Comparison of ENCODE assay signal across 35 mouse cellular contexts in genomic region chr2:153827171-153827830, GRCm38 (mm10). TPM values are rescaled to one million over a fixed set of nuclear protein-coding genes. Genes with fewer than 3 reads are reported as not detected.
DNase-seq lines count a peak whose midpoint lies in the region; ATAC-seq and TF ChIP-seq lines count a peak whose summit lies in the region.
"Had no signal": no experiment of that assay in that cellular context is flagged by ENCODE, and none has a peak within 500 bp of the region (broad histone marks: within the 10 kb centered on the region; RNA-seq: fewer than 3 reads in every experiment).

No protein-coding gene starts in this region.

- 71% methylated on average over 8 of the region's 8 CpGs for WGBS in hindbrain, postnatal 0 days
- WGBS in hindbrain, embryonic 10.5 days: 89% methylated on average over 8 of the region's 8 CpGs
- WGBS in stomach, postnatal 0 days: 84% methylated on average over 8 of the region's 8 CpGs

- no peaks in the 10 kb centered on the region for H3K36me3 ChIP-seq in hindbrain, postnatal 0 days (ENCODE audit: insufficient read depth, low read length)
- no peaks in the 10 kb centered on the region for H3K36me3 ChIP-seq in hindbrain, embryonic 10.5 days
- no peaks in the 10 kb centered on the region for H3K36me3 ChIP-seq in stomach, postnatal 0 days (ENCODE audit: control insufficient read depth, insufficient read depth, low read length)
- H3K36me3 ChIP-seq: embryonic facial prominence, embryonic 12.5 days; G1E; heart, embryonic 12.5 days; hindbrain, embryonic 12.5 days; limb, embryonic 15.5 days; lung, embryonic 15.5 days; midbrain, embryonic 10.5 days; neural tube, embryonic 13.5 days had no signal

- H3K4me3 ChIP-seq in hindbrain, postnatal 0 days (ENCODE audit: low read length): no peak overlapping the region
- no peak overlapping the region for H3K4me3 ChIP-seq in hindbrain, embryonic 10.5 days
- no peak overlapping the region for H3K4me3 ChIP-seq in stomach, postnatal 0 days (ENCODE audit: low read depth, low read length)
- H3K4me3 ChIP-seq: embryonic facial prominence, embryonic 12.5 days; forebrain, embryonic 13.5 days; gastrocnemius, adult 2 months; heart, embryonic 12.5 days; hindbrain, embryonic 12.5 days; limb, embryonic 15.5 days; lung, embryonic 15.5 days; midbrain, embryonic 10.5 days; myocyte; neural tube, embryonic 13.5 days had no signal

- 0 out of 2 replicates have a peak, but pooled peaks cover 6% of the 10 kb centered on the region for H3K4me1 ChIP-seq in hindbrain, postnatal 0 days (ENCODE audit: insufficient read depth, low read length)
- H3K4me1 ChIP-seq in hindbrain, embryonic 10.5 days (replicated peaks): 0 out of 2 replicates have a peak, but pooled peaks cover 2% of the 10 kb centered on the region
- no peaks in the 10 kb centered on the region for H3K4me1 ChIP-seq in stomach, postnatal 0 days (replicated peaks; ENCODE audit: control insufficient read depth, insufficient read depth)
- H3K4me1 ChIP-seq: embryonic facial prominence, embryonic 12.5 days had no signal

- peak; percentile 18 for DNase-seq in hindbrain, postnatal 0 days (ENCODE audit: low spot score)
- no peak for DNase-seq in hindbrain, embryonic 10.5 days (ENCODE audit: low spot score)
- peak; percentile 78 to 89 for DNase-seq in cerebellum, adult 18-20 months
- peak; percentile 73 to 79 for DNase-seq in cerebellum, postnatal 14 days
- DNase-seq in stomach, postnatal 0 days (ENCODE audit: low spot score): no peak
- DNase-seq in kidney, postnatal 10 days: no peak
- no peak for DNase-seq in gastrocnemius, adult 8-10 months (ENCODE audit: low spot score in 2 of 2)
- DNase-seq: adrenal gland, postnatal 25 days; B cell, adult 2 months; gastrocnemius, adult 2 months; heart, adult 11 months; heart, postnatal 10 days; kidney, adult 18-20 months; layer of hippocampus, adult 9-11 months; lung, postnatal 36 days; thymus, postnatal 4 days had no signal

- TF ChIP-seq CTCF in hindbrain, postnatal 0 days (IDR thresholded peaks at IDR 0.05; ENCODE audit: low read depth): no peak
- TF ChIP-seq CTCF in stomach, postnatal 0 days (IDR thresholded peaks at IDR 0.05; ENCODE audit: low read depth): no peak

- no peak overlapping the region for H3K9ac ChIP-seq in hindbrain, postnatal 0 days (replicated peaks; ENCODE audit: low read length)
- no peak overlapping the region for H3K9ac ChIP-seq in stomach, postnatal 0 days (ENCODE audit: low read length)
- H3K9ac ChIP-seq: embryonic facial prominence, embryonic 12.5 days; forebrain, embryonic 13.5 days; heart, embryonic 12.5 days; hindbrain, embryonic 12.5 days; limb, embryonic 15.5 days; liver, embryonic 14.5 days; lung, embryonic 15.5 days; neural tube, embryonic 13.5 days had no signal

- H3K9me3 ChIP-seq in hindbrain, postnatal 0 days (ENCODE audit: low read length): no peaks in the 10 kb centered on the region
- no peaks in the 10 kb centered on the region for H3K9me3 ChIP-seq in hindbrain, embryonic 10.5 days
- H3K9me3 ChIP-seq in stomach, postnatal 0 days (ENCODE audit: control insufficient read depth, low read length): no peaks in the 10 kb centered on the region
- H3K9me3 ChIP-seq: embryonic facial prominence, embryonic 12.5 days; forebrain, embryonic 13.5 days; G1E; heart, embryonic 12.5 days; hindbrain, embryonic 12.5 days; limb, embryonic 15.5 days; lung, embryonic 15.5 days; midbrain, embryonic 10.5 days; neural tube, embryonic 13.5 days had no signal

- TF ChIP-seq EP300 in stomach, postnatal 0 days (optimal IDR thresholded peaks at IDR 0.05): no peak

- H3K27ac ChIP-seq in hindbrain, postnatal 0 days: no peak overlapping the region
- no peak overlapping the region for H3K27ac ChIP-seq in hindbrain, embryonic 10.5 days
- no peak overlapping the region for H3K27ac ChIP-seq in stomach, postnatal 0 days (replicated peaks)
- H3K27ac ChIP-seq: embryonic facial prominence, embryonic 12.5 days; forebrain, embryonic 13.5 days; gastrocnemius, adult 2 months; hindbrain, embryonic 12.5 days; limb, embryonic 15.5 days; liver, embryonic 14.5 days; lung, embryonic 15.5 days; midbrain, embryonic 10.5 days; neural tube, embryonic 13.5 days had no signal

- no peak for ATAC-seq in hindbrain, postnatal 0 days
- peak; percentile 57 for ATAC-seq in megakaryocyte, adult 5-6 weeks (ENCODE audit: poor library complexity, severe bottlenecking)
- no peak for ATAC-seq in stomach, postnatal 0 days (ENCODE audit: low FRiP score, low TSS enrichment)
- ATAC-seq: forebrain, embryonic 13.5 days; midbrain, embryonic 16.5 days had no signal

- H3K27me3 ChIP-seq in hindbrain, postnatal 0 days (ENCODE audit: insufficient read depth, low read length): no peaks in the 10 kb centered on the region
- no peaks in the 10 kb centered on the region for H3K27me3 ChIP-seq in hindbrain, embryonic 10.5 days (ENCODE audit: insufficient read depth, poor library complexity, severe bottlenecking)
- no peaks in the 10 kb centered on the region for H3K27me3 ChIP-seq in stomach, postnatal 0 days (ENCODE audit: control insufficient read depth, insufficient read depth, low read length)
- H3K27me3 ChIP-seq: embryonic facial prominence, embryonic 12.5 days; forebrain, embryonic 13.5 days; hindbrain, embryonic 12.5 days; limb, embryonic 15.5 days; lung, embryonic 15.5 days; neural tube, embryonic 13.5 days had no signal

- no peak overlapping the region for H3K4me2 ChIP-seq in hindbrain, postnatal 0 days (ENCODE audit: low read depth, low read length)
- H3K4me2 ChIP-seq in stomach, postnatal 0 days (replicated peaks; ENCODE audit: low read depth): no peak overlapping the region
- H3K4me2 ChIP-seq: embryonic facial prominence, embryonic 12.5 days; forebrain, embryonic 13.5 days; heart, embryonic 12.5 days; hindbrain, embryonic 12.5 days; limb, embryonic 15.5 days; lung, embryonic 15.5 days; neural tube, embryonic 13.5 days had no signal

RNA-seq across cellular contexts. Expression of gene Sun5, which starts 43.6 kb away (rescaled TPM):
- total RNA-seq in hindbrain, postnatal 0 days (2014; rRNA removed): not detected in 2 replicates
- polyA plus RNA-seq in hindbrain, postnatal 0 days (2015; fragmentation: Nextera tagmentation; extraction: Ambion mirVana): not detected in 2 replicates
- not detected in 2 replicates for polyA plus RNA-seq in hindbrain, embryonic 10.5 days (2016; fragmentation: Nextera tagmentation; extraction: Ambion mirVana)
- total RNA-seq in megakaryocyte, adult 5-6 weeks (2015): not detected in 2 replicates
- not detected in 2 replicates for total RNA-seq in megakaryocyte, adult 5-6 weeks (2017)
- not detected in 2 replicates for polyA plus RNA-seq in stomach, postnatal 0 days (2015; fragmentation: Nextera tagmentation; extraction: Ambion mirVana)
- total RNA-seq in gastrocnemius, adult 8-10 months (2022): not detected
- total RNA-seq: adrenal gland, postnatal 25 days; G1E; gastrocnemius, adult 2 months; heart, postnatal 10 days; left cerebral cortex, adult 18-20 months; left cerebral cortex, postnatal 25 days had no signal
- polyA plus RNA-seq: embryonic facial prominence, embryonic 12.5 days; forebrain, embryonic 13.5 days; G1E; heart, embryonic 12.5 days; hindbrain, embryonic 12.5 days; kidney, embryonic 16.5 days; large intestine, adult 2 months; limb, embryonic 15.5 days; liver, embryonic 14.5 days; lung, embryonic 15.5 days; midbrain, embryonic 10.5 days; midbrain, embryonic 16.5 days; myocyte; neural tube, embryonic 13.5 days; stomach, embryonic 14.5 days had no signal

RNA-seq across cellular contexts. Expression of gene Bpifb2, which starts 47.5 kb away (rescaled TPM):
- 0.25 and 0.26 TPM in 2 replicates for total RNA-seq in hindbrain, postnatal 0 days (2014; rRNA removed)
- 0.29 and 0.49 TPM in 2 replicates for polyA plus RNA-seq in hindbrain, postnatal 0 days (2015; fragmentation: Nextera tagmentation; extraction: Ambion mirVana)
- not detected in 2 replicates for polyA plus RNA-seq in hindbrain, embryonic 10.5 days (2016; fragmentation: Nextera tagmentation; extraction: Ambion mirVana)
- total RNA-seq in megakaryocyte, adult 5-6 weeks (2015): not detected in 2 replicates
- not detected in 2 replicates for total RNA-seq in megakaryocyte, adult 5-6 weeks (2017)
- polyA plus RNA-seq in stomach, postnatal 0 days (2015; fragmentation: Nextera tagmentation; extraction: Ambion mirVana): not detected in 2 replicates
- not detected for total RNA-seq in gastrocnemius, adult 8-10 months (2022)
- total RNA-seq: adrenal gland, postnatal 25 days; CH12.LX; G1E; gastrocnemius, adult 2 months; heart, postnatal 10 days; left cerebral cortex, adult 18-20 months; left cerebral cortex, postnatal 25 days had no signal
- polyA plus RNA-seq: embryonic facial prominence, embryonic 12.5 days; forebrain, embryonic 13.5 days; G1E; heart, embryonic 12.5 days; hindbrain, embryonic 12.5 days; kidney, embryonic 16.5 days; large intestine, adult 2 months; limb, embryonic 15.5 days; liver, embryonic 14.5 days; lung, embryonic 15.5 days; midbrain, embryonic 10.5 days; myocyte; neural tube, embryonic 13.5 days; stomach, embryonic 14.5 days had no signal

RNA-seq across cellular contexts. Expression of gene Efcab8, which starts 47.6 kb away (rescaled TPM):
- not detected in 2 replicates for total RNA-seq in hindbrain, postnatal 0 days (2014; rRNA removed)
- polyA plus RNA-seq in hindbrain, postnatal 0 days (2015; fragmentation: Nextera tagmentation; extraction: Ambion mirVana): 0.04 TPM in 1 of 2 replicates, not detected in the other
- 0.08 and 0.15 TPM in 2 replicates for polyA plus RNA-seq in hindbrain, embryonic 10.5 days (2016; fragmentation: Nextera tagmentation; extraction: Ambion mirVana)
- total RNA-seq in megakaryocyte, adult 5-6 weeks (2015): 0.11 TPM in 1 of 2 replicates, not detected in the other
- total RNA-seq in megakaryocyte, adult 5-6 weeks (2017): not detected in 2 replicates
- 0.16 and 0.18 TPM in 2 replicates for polyA plus RNA-seq in stomach, postnatal 0 days (2015; fragmentation: Nextera tagmentation; extraction: Ambion mirVana)
- total RNA-seq in gastrocnemius, adult 8-10 months (2022): under 1 TPM in 2 of 4 experiments, not detected in 2; 0.13 TPM
- total RNA-seq: gastrocnemius, adult 2 months; heart, postnatal 10 days had no signal
- polyA plus RNA-seq: G1E; heart, embryonic 12.5 days; hindbrain, embryonic 12.5 days; limb, embryonic 15.5 days; lung, embryonic 15.5 days; midbrain, embryonic 10.5 days; midbrain, embryonic 16.5 days; neural tube, embryonic 13.5 days had no signal

Comparison
In these comparisons a context has a peak if more than half of its experiments do, and no peak if none do; other contexts are left out.
1. DNase-seq: peak in hindbrain, postnatal 0 days (single experiment), cerebellum, adult 18-20 months (2 of 2) and cerebellum, postnatal 14 days (2 of 2); none in hindbrain, embryonic 10.5 days (single experiment), stomach, postnatal 0 days (single experiment), kidney, postnatal 10 days (single experiment) and gastrocnemius, adult 8-10 months (0 of 2).